Comparison of ENCODE assay signal across 8 mouse cellular contexts in the genomic region with DNA sequence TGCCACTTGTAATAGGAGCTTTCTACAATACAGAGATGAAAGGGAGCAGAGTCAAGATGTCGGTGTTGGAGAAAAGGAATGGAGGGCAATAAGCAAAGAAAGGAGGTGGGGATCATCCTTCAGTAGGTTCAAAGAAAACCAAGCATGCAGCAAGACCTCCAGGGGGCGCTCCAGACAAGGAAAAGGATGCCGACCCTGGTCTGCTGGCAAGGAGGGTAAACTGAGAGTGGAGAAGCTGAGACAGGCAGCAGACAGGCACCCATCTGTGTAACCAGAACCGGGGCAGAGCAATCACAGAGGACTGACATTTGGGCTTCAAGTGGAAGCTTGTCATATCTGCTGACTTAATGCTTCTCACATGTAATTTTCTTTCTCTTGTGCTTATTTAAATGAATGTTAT. TPM values are rescaled to one million over a fixed set of nuclear protein-coding genes. Genes with fewer than 3 reads are reported as not detected.
DNase-seq lines count a peak whose midpoint lies in the region; ATAC-seq and TF ChIP-seq lines count a peak whose summit lies in the region.

No protein-coding gene starts in this region.

- TF ChIP-seq EP300 in heart, adult 2 months (IDR thresholded peaks at IDR 0.05; ENCODE audit: insufficient read depth, low read depth, low read length), result no peak

- H3K4me3 ChIP-seq in heart, adult 2 months, result no peak overlapping the region
- H3K4me3 ChIP-seq in ES-E14 (ENCODE audit: insufficient read depth in 1 of 2, low read depth in 1 of 2, low read length in 2 of 2, poor library complexity in 1 of 2, severe bottlenecking in 1 of 2), result no peak overlapping the region
- no peak overlapping the region for H3K4me3 ChIP-seq in midbrain, embryonic 14.5 days (replicated peaks; ENCODE audit: low read depth, low read length)

- no peak overlapping the region for H3K27ac ChIP-seq in heart, adult 2 months
- no peak overlapping the region for H3K27ac ChIP-seq in ES-E14 (ENCODE audit: insufficient read depth, low read depth, low read length, poor library complexity, severe bottlenecking)
- H3K27ac ChIP-seq in midbrain, embryonic 14.5 days (replicated peaks; ENCODE audit: low read depth, low read length), result no peak overlapping the region

- in situ Hi-C loops in ES-E14 (cut with MboI; ENCODE audit: low sequenced_read_pairs in 2 of 2, unreplicated experiment in 2 of 2), result no loop called here

- no peak overlapping the region for H3K9ac ChIP-seq in heart, adult 2 months (ENCODE audit: low read depth, low read length)
- H3K9ac ChIP-seq in ES-E14 (ENCODE audit: insufficient read depth, low read depth, low read length, poor library complexity, severe bottlenecking), result no peak overlapping the region
- no peak overlapping the region for H3K9ac ChIP-seq in midbrain, embryonic 14.5 days (replicated peaks; ENCODE audit: low read length)

- no peaks in the 10 kb centered on the region for H3K9me3 ChIP-seq in ES-E14 (ENCODE audit: control insufficient read depth, insufficient read depth, low read depth, low read length)
- H3K9me3 ChIP-seq in midbrain, embryonic 14.5 days (ENCODE audit: control insufficient read depth, low read length), result no peaks in the 10 kb centered on the region

- no peaks in the 10 kb centered on the region for H3K36me3 ChIP-seq in heart, adult 2 months (ENCODE audit: control insufficient read depth, insufficient read depth, low read length)
- H3K36me3 ChIP-seq in ES-E14 (ENCODE audit: control insufficient read depth, insufficient read depth, low read length, poor library complexity, severe bottlenecking), result no peaks in the 10 kb centered on the region
- no peaks in the 10 kb centered on the region for H3K36me3 ChIP-seq in midbrain, embryonic 14.5 days (ENCODE audit: control insufficient read depth, insufficient read depth, low read length)

- H3K4me2 ChIP-seq in midbrain, embryonic 14.5 days (ENCODE audit: low read length), result no peak overlapping the region

- no peaks in the 10 kb centered on the region for H3K27me3 ChIP-seq in heart, adult 2 months (ENCODE audit: control insufficient read depth, insufficient read depth, low read length)
- H3K27me3 ChIP-seq in midbrain, embryonic 14.5 days (ENCODE audit: control insufficient read depth, insufficient read depth, low read length), result no peaks in the 10 kb centered on the region

- no peak for TF ChIP-seq POLR2A in heart, adult 2 months (IDR thresholded peaks at IDR 0.05; ENCODE audit: insufficient read depth, low read depth, low read length)

- no peaks in the 10 kb centered on the region for H3K4me1 ChIP-seq in heart, adult 2 months (ENCODE audit: control insufficient read depth, insufficient read depth, low read length)
- H3K4me1 ChIP-seq in ES-E14 (ENCODE audit: control insufficient read depth in 2 of 2, insufficient read depth in 2 of 2, low read length in 2 of 2, poor library complexity in 1 of 2), result no peaks in the 10 kb centered on the region
- no peaks in the 10 kb centered on the region for H3K4me1 ChIP-seq in midbrain, embryonic 14.5 days (ENCODE audit: control insufficient read depth, insufficient read depth, low read length)

- WGBS in heart, adult 2 months, result 8% methylated on average over 4 of the region's 4 CpGs
- WGBS in midbrain, embryonic 14.5 days, result under 1% methylated on average over 4 of the region's 4 CpGs

- peak; percentile 69 for TF ChIP-seq CTCF in heart, adult 2 months (IDR thresholded peaks at IDR 0.05)

- ATAC-seq in midbrain, embryonic 14.5 days (ENCODE audit: low FRiP score, low TSS enrichment), result peak; percentile 53; the same call in 1 of the 2 replicates

- H3K79me2 ChIP-seq in heart, adult 2 months (replicated peaks; ENCODE audit: control insufficient read depth, insufficient read depth, low read length), result no peaks in the 10 kb centered on the region

- intact Hi-C loops in heart, adult 2 months (cut with DNase I), result no loop called here
- intact Hi-C loops in heart, postnatal 25 days (cut with DNase I), result loop anchor here (5.0 kb wide), 1 partner anchor 1022 kb away; no protein-coding TSS in a partner anchor

- peak in 1 of 2 experiments; percentile 21 for DNase-seq in heart, adult 2 months
- no peak for DNase-seq in heart, postnatal 25 days (ENCODE audit: low spot score)
- DNase-seq in ES-E14 (ENCODE audit: low read depth, low spot score), result peak; percentile 54
- peak; percentile 66 to 81 for DNase-seq in cerebellum, postnatal 14 days
- DNase-seq in frontal cortex, postnatal 36 days (ENCODE audit: low spot score in 2 of 2), result peak; percentile 50 to 68
- DNase-seq in layer of hippocampus, postnatal 25 days (ENCODE audit: extremely low spot score in 1 of 2, low spot score in 1 of 2), result peak; percentile 67 to 88
- DNase-seq in midbrain, embryonic 14.5 days, result peak; percentile 76
- DNase-seq in thymus, postnatal 25 days, result peak; percentile 36

TF ChIP-seq in ES-E14, 5 proteins besides CTCF, POLR2A, EP300 and RAD21:
- TF ChIP-seq MAFK (IDR thresholded peaks at IDR 0.05; ENCODE audit: insufficient read depth, low read depth, low read length), result no peak
- no peak for TF ChIP-seq ZNF384 (IDR thresholded peaks at IDR 0.05; ENCODE audit: low read depth, low read length)
- TF ChIP-seq CHD2 (IDR thresholded peaks at IDR 0.05; ENCODE audit: low read depth, low read length), result no peak
- no peak for TF ChIP-seq HCFC1 (IDR thresholded peaks at IDR 0.05; ENCODE audit: borderline replicate concordance, insufficient read depth, low read length)
- peak; percentile 60; the same call in 1 of the 2 replicates for TF ChIP-seq ZC3H11A (IDR thresholded peaks at IDR 0.05; ENCODE audit: borderline replicate concordance, low read depth, low read length)

RNA-seq across cellular contexts. Expression of gene Hao2, which starts 22.6 kb away (rescaled TPM):
- total RNA-seq in heart, adult 2 months (2021), result not detected
- not detected in 2 replicates for polyA plus RNA-seq in heart, adult 2 months (2012; rRNA removed)
- not detected for total RNA-seq in heart, postnatal 25 days (2021)
- not detected in 2 replicates for total RNA-seq in ES-E14 (2012; rRNA removed)
- total RNA-seq in layer of hippocampus, postnatal 25 days (2021), result not detected
- polyA plus RNA-seq in midbrain, embryonic 14.5 days (2014; fragmentation: Nextera tagmentation; extraction: Ambion mirVana), result not detected in 2 replicates

RNA-seq across cellular contexts. Expression of gene Hsd3b1, which starts 56.1 kb away (rescaled TPM):
- not detected for total RNA-seq in heart, adult 2 months (2021)
- 0.16 TPM in 1 of 2 replicates, not detected in the other for polyA plus RNA-seq in heart, adult 2 months (2012; rRNA removed)
- not detected for total RNA-seq in heart, postnatal 25 days (2021)
- total RNA-seq in ES-E14 (2012; rRNA removed), result 0.22 TPM in 1 of 2 replicates, not detected in the other
- not detected for total RNA-seq in layer of hippocampus, postnatal 25 days (2021)
- 0.29 TPM in 1 of 2 replicates, not detected in the other for polyA plus RNA-seq in midbrain, embryonic 14.5 days (2014; fragmentation: Nextera tagmentation; extraction: Ambion mirVana)
